35 mouse cellular contexts compared by ENCODE assay signal in genomic region chr17:36861680-36862079, GRCm38 (mm10). TPM values are rescaled to one million over a fixed set of nuclear protein-coding genes. Genes with fewer than 3 reads are reported as not detected.
"Had no signal": no experiment of that assay in that cellular context is flagged by ENCODE, and none has a peak within 500 bp of the region (broad histone marks: within the 10 kb centered on the region; RNA-seq: fewer than 3 reads in every experiment).

No protein-coding gene starts in this region.

- H3K4me3 ChIP-seq: heart, adult 2 months; heart, embryonic 13.5 days; heart, embryonic 15.5 days; hindbrain, embryonic 13.5 days; hindbrain, embryonic 15.5 days; layer of hippocampus, adult 2 months; left cerebral cortex, adult 2 months; limb, embryonic 10.5 days; limb, embryonic 12.5 days had no signal

- H3K9ac ChIP-seq: heart, embryonic 13.5 days; heart, embryonic 15.5 days; hindbrain, embryonic 13.5 days; hindbrain, embryonic 15.5 days; limb, embryonic 12.5 days had no signal

- ATAC-seq: hindbrain, postnatal 0 days had no signal

- H3K9me3 ChIP-seq: heart, embryonic 13.5 days; heart, embryonic 15.5 days; hindbrain, embryonic 13.5 days; hindbrain, embryonic 15.5 days; limb, embryonic 10.5 days; limb, embryonic 12.5 days had no signal

- H3K4me2 ChIP-seq: heart, embryonic 11.5 days; heart, embryonic 13.5 days; heart, embryonic 15.5 days; hindbrain, embryonic 13.5 days; hindbrain, embryonic 15.5 days; limb, embryonic 12.5 days; liver, embryonic 11.5 days had no signal

- H3K27ac ChIP-seq: heart, adult 2 months; heart, embryonic 13.5 days; heart, embryonic 15.5 days; hindbrain, embryonic 13.5 days; hindbrain, embryonic 15.5 days; hindbrain, postnatal 0 days; layer of hippocampus, adult 2 months; left cerebral cortex, adult 2 months; limb, embryonic 10.5 days; limb, embryonic 12.5 days had no signal

- DNase-seq: gastrocnemius, postnatal 14 days; gastrocnemius, postnatal 36 days; heart, adult 11 months; heart, adult 2 months; heart, postnatal 14 days; heart, postnatal 36 days; kidney, adult 18-20 months; kidney, adult 8-10 months; kidney, postnatal 10 days; kidney, postnatal 4 days; liver had no signal

RNA-seq across cellular contexts. Expression of gene Trim15, which starts 5.3 kb away (rescaled TPM):
- total RNA-seq: gastrocnemius, adult 18-20 months; gastrocnemius, adult 8-10 months; gastrocnemius, postnatal 14 days; gastrocnemius, postnatal 36 days; heart, adult 2 months; heart, postnatal 14 days; heart, postnatal 36 days; hematopoietic stem cell, adult 5-6 weeks; hindbrain, postnatal 0 days; layer of hippocampus, adult 2 months; layer of hippocampus, postnatal 10 days; layer of hippocampus, postnatal 25 days; left cerebral cortex, adult 2 months; left cerebral cortex, postnatal 14 days; left cerebral cortex, postnatal 36 days had no signal
- polyA plus RNA-seq: gonadal fat pad, adult 2 months; heart, postnatal 0 days had no signal

RNA-seq across cellular contexts. Expression of gene Trim10, which starts 7.7 kb away (rescaled TPM):
- total RNA-seq: gastrocnemius, adult 18-20 months; gastrocnemius, adult 8-10 months; gastrocnemius, postnatal 14 days; gastrocnemius, postnatal 36 days; hindbrain, postnatal 0 days; layer of hippocampus, adult 2 months; left cerebral cortex, adult 2 months; left cerebral cortex, postnatal 36 days had no signal

RNA-seq across cellular contexts. Expression of gene Trim40, which starts 28.2 kb away (rescaled TPM):
- total RNA-seq: gastrocnemius, adult 18-20 months; gastrocnemius, adult 8-10 months; gastrocnemius, postnatal 14 days; gastrocnemius, postnatal 36 days; heart, adult 2 months; heart, postnatal 14 days; heart, postnatal 36 days; hematopoietic stem cell, adult 5-6 weeks; hindbrain, postnatal 0 days; layer of hippocampus, adult 2 months; layer of hippocampus, postnatal 10 days; layer of hippocampus, postnatal 25 days; left cerebral cortex, adult 2 months; left cerebral cortex, postnatal 14 days; left cerebral cortex, postnatal 36 days had no signal
- polyA plus RNA-seq: gonadal fat pad, adult 2 months; heart, adult 2 months; heart, embryonic 11.5 days; heart, embryonic 13.5 days; heart, embryonic 15.5 days; heart, postnatal 0 days; hindbrain, embryonic 11.5 days; hindbrain, embryonic 13.5 days; hindbrain, postnatal 0 days; kidney, embryonic 14.5 days; kidney, embryonic 16.5 days; limb, embryonic 10.5 days; limb, embryonic 12.5 days; limb, embryonic 14.5 days; liver, embryonic 11.5 days had no signal

RNA-seq across cellular contexts. Expression of gene Trim31, which starts 36.2 kb away (rescaled TPM):
- total RNA-seq: gastrocnemius, adult 18-20 months; gastrocnemius, adult 8-10 months; gastrocnemius, postnatal 14 days; gastrocnemius, postnatal 36 days; heart, adult 2 months; heart, postnatal 14 days; heart, postnatal 36 days; hematopoietic stem cell, adult 5-6 weeks; hindbrain, postnatal 0 days; layer of hippocampus, postnatal 10 days; left cerebral cortex, adult 2 months; left cerebral cortex, postnatal 14 days; left cerebral cortex, postnatal 36 days had no signal
- polyA plus RNA-seq: heart, adult 2 months; heart, embryonic 11.5 days; heart, embryonic 13.5 days; heart, embryonic 15.5 days; heart, postnatal 0 days; hindbrain, embryonic 11.5 days; hindbrain, embryonic 13.5 days; hindbrain, embryonic 15.5 days; hindbrain, postnatal 0 days; kidney, embryonic 14.5 days; kidney, embryonic 16.5 days; limb, embryonic 10.5 days; limb, embryonic 12.5 days; limb, embryonic 14.5 days; liver, embryonic 11.5 days had no signal
